Mouse (Mus musculus): ENCODE measurements around the gene Npas2. TPM values are rescaled to one million over a fixed set of nuclear protein-coding genes. Genes with fewer than 3 reads are reported as not detected.

The Npas2 gene
- polyA plus RNA-seq, 1 experiment from 2014 or later, result 0.11 TPM

- H3K4me2 ChIP-seq, result no peak overlapping the region
- DNase-seq (ENCODE audit: low spot score), result no peak
Observed at GRCm38 (mm10) chr1:39340647-39341046, 147.1 kb downstream of the Npas2 start.

GRCm38 (mm10) chr1:39341807-39342206 lies 148.3 kb downstream of the Npas2 start:
- Histone ChIP-seq H3K27ac (ENCODE audit: low read depth, low read length) (no peak overlapping the region), H3K4me2 (no peak overlapping the region), H3K9ac (ENCODE audit: low read depth, low read length) (no peak overlapping the region), H3K27me3 (replicated peaks; ENCODE audit: control insufficient read depth, insufficient read depth, low read length) (no peaks in the 10 kb centered on the region; the same call in 1 of the 2 replicates), H3K4me3 (ENCODE audit: low read depth, low read length) (no peak overlapping the region), H3K4me1 (replicated peaks; ENCODE audit: control insufficient read depth, insufficient read depth, low read length) (no peaks in the 10 kb centered on the region), H3K36me3 (ENCODE audit: control insufficient read depth, insufficient read depth, low read length) (no peaks in the 10 kb centered on the region), H3K9me3 (ENCODE audit: control insufficient read depth, low read length) (no peaks in the 10 kb centered on the region)
- WGBS, result 84% methylated on average over 4 of the region's 4 CpGs
- DNase-seq (ENCODE audit: low spot score), result no peak
- ATAC-seq (replicated peaks; ENCODE audit: low FRiP score), result no peak

More at GRCm38 (mm10) chr1:39340647-39341046, 147.1 kb downstream of the Npas2 start:
- H3K4me3 ChIP-seq (ENCODE audit: low read depth, low read length), result no peak overlapping the region
- WGBS, result 21% methylated on average over 8 of the region's 8 CpGs
- no peak overlapping the region for H3K9ac ChIP-seq (ENCODE audit: low read depth, low read length)
- H3K36me3 ChIP-seq (ENCODE audit: control insufficient read depth, insufficient read depth, low read length), result no peaks in the 10 kb centered on the region
- H3K4me1 ChIP-seq (replicated peaks; ENCODE audit: control insufficient read depth, insufficient read depth, low read length), result no peaks in the 10 kb centered on the region
- H3K27me3 ChIP-seq (replicated peaks; ENCODE audit: control insufficient read depth, insufficient read depth, low read length), result peaks cover 5% of the 10 kb centered on the region
- ATAC-seq (replicated peaks; ENCODE audit: low FRiP score), result no peak
- H3K27ac ChIP-seq (ENCODE audit: low read depth, low read length), result no peak overlapping the region
- H3K9me3 ChIP-seq (ENCODE audit: control insufficient read depth, low read length), result no peaks in the 10 kb centered on the region

GRCm38 (mm10) chr1:39343242-39343641 lies 149.7 kb downstream of the Npas2 start:
- Histone ChIP-seq H3K36me3 (ENCODE audit: control insufficient read depth, insufficient read depth, low read length) (no peaks in the 10 kb centered on the region), H3K9ac (ENCODE audit: low read depth, low read length) (no peak overlapping the region), H3K4me3 (ENCODE audit: low read depth, low read length) (no peak overlapping the region), H3K27ac (ENCODE audit: low read depth, low read length) (no peak overlapping the region), H3K27me3 (replicated peaks; ENCODE audit: control insufficient read depth, insufficient read depth, low read length) (no peaks in the 10 kb centered on the region; the same call in 1 of the 2 replicates), H3K9me3 (ENCODE audit: control insufficient read depth, low read length) (no peaks in the 10 kb centered on the region), H3K4me1 (replicated peaks; ENCODE audit: control insufficient read depth, insufficient read depth, low read length) (no peaks in the 10 kb centered on the region), H3K4me2 (no peak overlapping the region)
- ATAC-seq (replicated peaks; ENCODE audit: low FRiP score) (no peak), DNase-seq (ENCODE audit: low spot score) (no peak)
- WGBS, result 78% methylated on average over 5 of the region's 5 CpGs

GRCm38 (mm10) chr1:39344981-39345600 lies 151.6 kb downstream of the Npas2 start:
- Histone ChIP-seq H3K9ac (ENCODE audit: low read depth, low read length) (no peak overlapping the region), H3K27ac (ENCODE audit: low read depth, low read length) (no peak overlapping the region), H3K36me3 (ENCODE audit: control insufficient read depth, insufficient read depth, low read length) (no peaks in the 10 kb centered on the region), H3K27me3 (replicated peaks; ENCODE audit: control insufficient read depth, insufficient read depth, low read length) (no peaks in the 10 kb centered on the region), H3K4me3 (ENCODE audit: low read depth, low read length) (no peak overlapping the region), H3K4me2 (no peak overlapping the region), H3K4me1 (replicated peaks; ENCODE audit: control insufficient read depth, insufficient read depth, low read length) (no peaks in the 10 kb centered on the region), H3K9me3 (ENCODE audit: control insufficient read depth, low read length) (no peaks in the 10 kb centered on the region)
- DNase-seq (ENCODE audit: low spot score), result no peak
- WGBS, result 50% methylated on average over 21 of the region's 21 CpGs
- ATAC-seq (replicated peaks; ENCODE audit: low FRiP score), result no peak

- Histone ChIP-seq H3K4me3 (ENCODE audit: low read depth, low read length) (no peak overlapping the region), H3K9ac (ENCODE audit: low read depth, low read length) (no peak overlapping the region), H3K4me1 (replicated peaks; ENCODE audit: control insufficient read depth, insufficient read depth, low read length) (no peaks in the 10 kb centered on the region), H3K4me2 (no peak overlapping the region), H3K9me3 (ENCODE audit: control insufficient read depth, low read length) (no peaks in the 10 kb centered on the region), H3K27me3 (replicated peaks; ENCODE audit: control insufficient read depth, insufficient read depth, low read length) (no peaks in the 10 kb centered on the region), H3K27ac (ENCODE audit: low read depth, low read length) (no peak overlapping the region), H3K36me3 (ENCODE audit: control insufficient read depth, insufficient read depth, low read length) (no peaks in the 10 kb centered on the region)
- DNase-seq (ENCODE audit: low spot score), result no peak
- ATAC-seq (replicated peaks; ENCODE audit: low FRiP score), result no peak
- WGBS, result 59% methylated on average over 1 of the region's 1 CpGs
Observed at GRCm38 (mm10) chr1:39349001-39349400, 155.5 kb downstream of the Npas2 start.

- no peak overlapping the region for H3K27ac ChIP-seq (ENCODE audit: low read depth, low read length)
- H3K9me3 ChIP-seq (ENCODE audit: control insufficient read depth, low read length), result no peaks in the 10 kb centered on the region
- no peaks in the 10 kb centered on the region for H3K4me1 ChIP-seq (replicated peaks; ENCODE audit: control insufficient read depth, insufficient read depth, low read length)
- DNase-seq (ENCODE audit: low spot score), result no peak
- 76% methylated on average over 7 of the region's 7 CpGs for WGBS
- H3K36me3 ChIP-seq (ENCODE audit: control insufficient read depth, insufficient read depth, low read length), result no peaks in the 10 kb centered on the region
- no peak overlapping the region for H3K4me3 ChIP-seq (ENCODE audit: low read depth, low read length)
- H3K27me3 ChIP-seq (replicated peaks; ENCODE audit: control insufficient read depth, insufficient read depth, low read length), result no peaks in the 10 kb centered on the region
- no peak overlapping the region for H3K4me2 ChIP-seq
- H3K9ac ChIP-seq (ENCODE audit: low read depth, low read length), result no peak overlapping the region
- no peak for ATAC-seq (replicated peaks; ENCODE audit: low FRiP score)
Observed at GRCm38 (mm10) chr1:39349427-39349826, 155.9 kb downstream of the Npas2 start.

- peak; percentile 74 for ATAC-seq (replicated peaks; ENCODE audit: low FRiP score)
- H3K4me3 ChIP-seq (ENCODE audit: low read depth, low read length), result no peak overlapping the region
- H3K27ac ChIP-seq (ENCODE audit: low read depth, low read length), result no peak overlapping the region
- H3K36me3 ChIP-seq (ENCODE audit: control insufficient read depth, insufficient read depth, low read length), result no peaks in the 10 kb centered on the region
- H3K9me3 ChIP-seq (ENCODE audit: control insufficient read depth, low read length), result no peaks in the 10 kb centered on the region
- H3K4me1 ChIP-seq (replicated peaks; ENCODE audit: control insufficient read depth, insufficient read depth, low read length), result peaks cover 13% of the 10 kb centered on the region
- 38% methylated on average over 24 of the region's 24 CpGs for WGBS
- no peak for DNase-seq (ENCODE audit: low spot score)
- no peak overlapping the region for H3K9ac ChIP-seq (ENCODE audit: low read depth, low read length)
- peak overlapping the region; percentile 45 for H3K4me2 ChIP-seq
- no peaks in the 10 kb centered on the region for H3K27me3 ChIP-seq (replicated peaks; ENCODE audit: control insufficient read depth, insufficient read depth, low read length)
Observed at GRCm38 (mm10) chr1:39361754-39362514, 168.4 kb downstream of the Npas2 start.

GRCm38 (mm10) chr1:39362515-39362893 lies 169.0 kb downstream of the Npas2 start:
- DNase-seq (ENCODE audit: low spot score) (no peak), ATAC-seq (replicated peaks; ENCODE audit: low FRiP score) (peak; percentile 82)
- Histone ChIP-seq H3K27me3 (replicated peaks; ENCODE audit: control insufficient read depth, insufficient read depth, low read length) (no peaks in the 10 kb centered on the region), H3K4me2 (peak overlapping the region; percentile 45), H3K9me3 (ENCODE audit: control insufficient read depth, low read length) (no peaks in the 10 kb centered on the region), H3K27ac (ENCODE audit: low read depth, low read length) (no peak overlapping the region), H3K4me1 (replicated peaks; ENCODE audit: control insufficient read depth, insufficient read depth, low read length) (peaks cover 13% of the 10 kb centered on the region), H3K9ac (ENCODE audit: low read depth, low read length) (no peak overlapping the region), H3K4me3 (ENCODE audit: low read depth, low read length) (no peak overlapping the region), H3K36me3 (ENCODE audit: control insufficient read depth, insufficient read depth, low read length) (no peaks in the 10 kb centered on the region)
- 45% methylated on average over 7 of the region's 7 CpGs for WGBS

- no peak overlapping the region for H3K4me2 ChIP-seq
- no peaks in the 10 kb centered on the region for H3K9me3 ChIP-seq (ENCODE audit: control insufficient read depth, low read length)
- H3K27me3 ChIP-seq (replicated peaks; ENCODE audit: control insufficient read depth, insufficient read depth, low read length), result no peaks in the 10 kb centered on the region
- H3K27ac ChIP-seq (ENCODE audit: low read depth, low read length), result no peak overlapping the region
- H3K9ac ChIP-seq (ENCODE audit: low read depth, low read length), result no peak overlapping the region
- 74% methylated on average over 1 of the region's 1 CpGs for WGBS
- peaks cover 8% of the 10 kb centered on the region for H3K36me3 ChIP-seq (ENCODE audit: control insufficient read depth, insufficient read depth, low read length)
- H3K4me1 ChIP-seq (replicated peaks; ENCODE audit: control insufficient read depth, insufficient read depth, low read length), result peaks cover 23% of the 10 kb centered on the region
- H3K4me3 ChIP-seq (ENCODE audit: low read depth, low read length), result no peak overlapping the region
- no peak for ATAC-seq (replicated peaks; ENCODE audit: low FRiP score)
- DNase-seq (ENCODE audit: low spot score), result no peak
Observed at GRCm38 (mm10) chr1:39365562-39365961, 172.0 kb downstream of the Npas2 start.

All from liver, embryonic 11.5 days (tissue).